Mouse (Mus musculus) heart, embryonic 15.5 days (tissue): ENCODE measurements around the gene Dnajc16. TPM values are rescaled to one million over a fixed set of nuclear protein-coding genes. Genes with fewer than 3 reads are reported as not detected.

Source experiments
- polyA plus RNA-seq: library from polyadenylated mRNA; unstranded; fragments of >200 nt; fragmentation: Nextera tagmentation; extraction: Ambion mirVana; gene quantifications from 2 replicates; pipeline ENCODE4 v1.2.1, GENCODE M21; 2015

The Dnajc16 gene
- polyA plus RNA-seq, 1 experiment from 2014 or later, result 3.7 TPM

Other genes with a start within 250 kb of the Dnajc16 start
- gene Fblim1, start 184.8 kb downstream of the Dnajc16 start, polyA plus RNA-seq, result 48.4 and 59.1 TPM in 2 replicates
- 1.0 and 1.2 TPM in 2 replicates for gene Tmem82, start 172.3 kb downstream of the Dnajc16 start, polyA plus RNA-seq
- 0.76 and 0.96 TPM in 2 replicates for gene Slc25a34, start 167.1 kb downstream of the Dnajc16 start, polyA plus RNA-seq
- 6.9 and 7.1 TPM in 2 replicates for gene Plekhm2, start 126.0 kb downstream of the Dnajc16 start, polyA plus RNA-seq
- 0.27 TPM in 1 of 2 replicates, not detected in the other for gene Rsc1a1, start 105.3 kb downstream of the Dnajc16 start, polyA plus RNA-seq
- gene Ddi2, start 67.5 kb downstream of the Dnajc16 start, polyA plus RNA-seq, result 13.6 and 16.6 TPM in 2 replicates
- gene Agmat, start 44.3 kb downstream of the Dnajc16 start, polyA plus RNA-seq, result 0.57 and 0.80 TPM in 2 replicates
- 14.1 and 19.7 TPM in 2 replicates for gene Casp9, start 2.7 kb upstream of the Dnajc16 start, polyA plus RNA-seq
- 0.35 TPM in 1 of 2 replicates, not detected in the other for gene Cela2a, start 35.2 kb upstream of the Dnajc16 start, polyA plus RNA-seq
- not detected in 2 replicates for gene Ctrc, start 55.4 kb upstream of the Dnajc16 start, polyA plus RNA-seq
- gene Efhd2, start 84.0 kb upstream of the Dnajc16 start, polyA plus RNA-seq, result 62.0 and 79.3 TPM in 2 replicates
- gene Fhad1, start 224.2 kb upstream of the Dnajc16 start, polyA plus RNA-seq, result 2.7 and 2.8 TPM in 2 replicates